Mouse (Mus musculus): ENCODE data around the gene Doc2a. TPM values are rescaled to one million over a fixed set of nuclear protein-coding genes. Genes with fewer than 3 reads are reported as not detected.

Gene Doc2a
- not detected in 2 replicates for polyA plus RNA-seq (2015; fragmentation: Nextera tagmentation; extraction: Ambion mirVana)

- Histone ChIP-seq H3K4me3 (ENCODE audit: low read depth, low read length) (peak within 1 kb of the TSS; percentile 52), H3K36me3 (ENCODE audit: control insufficient read depth, insufficient read depth) (no peaks in the 10 kb centered on the region), H3K27me3 (ENCODE audit: control insufficient read depth, insufficient read depth, low read depth, low read length) (peaks cover 43% of the 10 kb centered on the region), H3K27ac (ENCODE audit: low read length) (no peak within 1 kb of the TSS), H3K9ac (ENCODE audit: low read depth, low read length) (peak within 1 kb of the TSS; percentile 7; the same call in 1 of the 2 replicates), H3K4me1 (ENCODE audit: control insufficient read depth, low read depth, low read length) (no peaks in the 10 kb centered on the region; the same call in 1 of the 2 replicates), H3K9me3 (replicated peaks; ENCODE audit: control insufficient read depth, low read length) (no peaks in the 10 kb centered on the region), H3K4me2 (ENCODE audit: low read depth, low read length) (peak within 1 kb of the TSS; percentile 68)
- WGBS (ENCODE audit: insufficient replicate concordance) = 28% methylated on average over 4 of the region's 4 CpGs
- no peak for ATAC-seq (ENCODE audit: low read depth)
Observed at GRCm38 (mm10) chr7:126847116-126847420, at the start of gene Doc2a. TSS of gene Doc2a (plus strand) at chr7:126847416.

GRCm38 (mm10) chr7:126798127-126799049 lies 48.8 kb upstream of the Doc2a start:
- WGBS (ENCODE audit: insufficient replicate concordance) = under 1% methylated on average over 40 of the region's 40 CpGs
- Histone ChIP-seq H3K36me3 (ENCODE audit: control insufficient read depth, insufficient read depth) (peaks cover 6% of the 10 kb centered on the region), H3K4me2 (ENCODE audit: low read depth, low read length) (peak overlapping the region; percentile 97), H3K27ac (ENCODE audit: low read length) (peak overlapping the region; percentile 88), H3K4me3 (ENCODE audit: low read depth, low read length) (peak overlapping the region; percentile 81), H3K27me3 (ENCODE audit: control insufficient read depth, insufficient read depth, low read depth, low read length) (no peaks in the 10 kb centered on the region), H3K9me3 (replicated peaks; ENCODE audit: control insufficient read depth, low read length) (no peaks in the 10 kb centered on the region), H3K4me1 (ENCODE audit: control insufficient read depth, low read depth, low read length) (peaks cover 38% of the 10 kb centered on the region), H3K9ac (ENCODE audit: low read depth, low read length) (peak overlapping the region; percentile 79)
- ATAC-seq (ENCODE audit: low read depth) = peak; percentile 28

- Histone ChIP-seq H3K9me3 (replicated peaks; ENCODE audit: control insufficient read depth, low read length) (no peaks in the 10 kb centered on the region), H3K4me2 (ENCODE audit: low read depth, low read length) (peak overlapping the region; percentile 97), H3K4me3 (ENCODE audit: low read depth, low read length) (peak overlapping the region; percentile 81), H3K4me1 (ENCODE audit: control insufficient read depth, low read depth, low read length) (peaks cover 38% of the 10 kb centered on the region), H3K27ac (ENCODE audit: low read length) (peak overlapping the region; percentile 91), H3K27me3 (ENCODE audit: control insufficient read depth, insufficient read depth, low read depth, low read length) (no peaks in the 10 kb centered on the region), H3K9ac (ENCODE audit: low read depth, low read length) (peak overlapping the region; percentile 79), H3K36me3 (ENCODE audit: control insufficient read depth, insufficient read depth) (peaks cover 6% of the 10 kb centered on the region)
- 1% methylated on average over 33 of the region's 36 CpGs for WGBS (ENCODE audit: insufficient replicate concordance)
- ATAC-seq (ENCODE audit: low read depth) = peak; percentile 94
Observed at GRCm38 (mm10) chr7:126799050-126799467, 48.2 kb upstream of the Doc2a start.

GRCm38 (mm10) chr7:126799468-126800268 lies 47.5 kb upstream of the Doc2a start:
- H3K27ac ChIP-seq (ENCODE audit: low read length) = peak overlapping the region; percentile 91
- peak overlapping the region; percentile 97 for H3K4me2 ChIP-seq (ENCODE audit: low read depth, low read length)
- 3% methylated on average over 38 of the region's 38 CpGs for WGBS (ENCODE audit: insufficient replicate concordance)
- no peaks in the 10 kb centered on the region for H3K9me3 ChIP-seq (replicated peaks; ENCODE audit: control insufficient read depth, low read length)
- H3K36me3 ChIP-seq (ENCODE audit: control insufficient read depth, insufficient read depth) = peaks cover 6% of the 10 kb centered on the region
- peak overlapping the region; percentile 73 for H3K9ac ChIP-seq (ENCODE audit: low read depth, low read length)
- H3K27me3 ChIP-seq (ENCODE audit: control insufficient read depth, insufficient read depth, low read depth, low read length) = no peaks in the 10 kb centered on the region
- H3K4me1 ChIP-seq (ENCODE audit: control insufficient read depth, low read depth, low read length) = peaks cover 38% of the 10 kb centered on the region
- peak overlapping the region; percentile 81 for H3K4me3 ChIP-seq (ENCODE audit: low read depth, low read length)
- ATAC-seq (ENCODE audit: low read depth) = peak; percentile 67

GRCm38 (mm10) chr7:126800269-126801056 lies 46.8 kb upstream of the Doc2a start:
- peaks cover 38% of the 10 kb centered on the region for H3K4me1 ChIP-seq (ENCODE audit: control insufficient read depth, low read depth, low read length)
- peak overlapping the region; percentile 97 for H3K4me2 ChIP-seq (ENCODE audit: low read depth, low read length)
- 55% methylated on average over 5 of the region's 5 CpGs for WGBS (ENCODE audit: insufficient replicate concordance)
- no peaks in the 10 kb centered on the region for H3K27me3 ChIP-seq (ENCODE audit: control insufficient read depth, insufficient read depth, low read depth, low read length)
- ATAC-seq (ENCODE audit: low read depth) = no peak
- H3K4me3 ChIP-seq (ENCODE audit: low read depth, low read length) = peak overlapping the region; percentile 81
- H3K9me3 ChIP-seq (replicated peaks; ENCODE audit: control insufficient read depth, low read length) = no peaks in the 10 kb centered on the region
- H3K36me3 ChIP-seq (ENCODE audit: control insufficient read depth, insufficient read depth) = peaks cover 6% of the 10 kb centered on the region
- peak overlapping the region; percentile 73 for H3K9ac ChIP-seq (ENCODE audit: low read depth, low read length)
- peak overlapping the region; percentile 91 for H3K27ac ChIP-seq (ENCODE audit: low read length)

- peaks cover 38% of the 10 kb centered on the region for H3K4me1 ChIP-seq (ENCODE audit: control insufficient read depth, low read depth, low read length)
Observed at GRCm38 (mm10) chr7:126801057-126801422, 46.2 kb upstream of the Doc2a start.

GRCm38 (mm10) chr7:126802134-126802889 lies 44.9 kb upstream of the Doc2a start:
- H3K4me2 ChIP-seq (ENCODE audit: low read depth, low read length) = no peak overlapping the region
- H3K27ac ChIP-seq (ENCODE audit: low read length) = no peak overlapping the region
- no peaks in the 10 kb centered on the region for H3K9me3 ChIP-seq (replicated peaks; ENCODE audit: control insufficient read depth, low read length)
- peaks cover 28% of the 10 kb centered on the region for H3K4me1 ChIP-seq (ENCODE audit: control insufficient read depth, low read depth, low read length)
- H3K4me3 ChIP-seq (ENCODE audit: low read depth, low read length) = no peak overlapping the region
- 63% methylated on average over 11 of the region's 11 CpGs for WGBS (ENCODE audit: insufficient replicate concordance)
- H3K27me3 ChIP-seq (ENCODE audit: control insufficient read depth, insufficient read depth, low read depth, low read length) = no peaks in the 10 kb centered on the region
- ATAC-seq (ENCODE audit: low read depth) = no peak
- no peaks in the 10 kb centered on the region for H3K36me3 ChIP-seq (ENCODE audit: control insufficient read depth, insufficient read depth)
- H3K9ac ChIP-seq (ENCODE audit: low read depth, low read length) = no peak overlapping the region; the same call in 1 of the 2 replicates

More at GRCm38 (mm10) chr7:126801057-126801422, 46.2 kb upstream of the Doc2a start:
- Histone ChIP-seq H3K36me3 (ENCODE audit: control insufficient read depth, insufficient read depth) (peaks cover 2% of the 10 kb centered on the region; the same call in 1 of the 2 replicates), H3K4me2 (ENCODE audit: low read depth, low read length) (no peak overlapping the region), H3K9ac (ENCODE audit: low read depth, low read length) (no peak overlapping the region), H3K9me3 (replicated peaks; ENCODE audit: control insufficient read depth, low read length) (no peaks in the 10 kb centered on the region), H3K4me3 (ENCODE audit: low read depth, low read length) (no peak overlapping the region), H3K27ac (ENCODE audit: low read length) (no peak overlapping the region), H3K27me3 (ENCODE audit: control insufficient read depth, insufficient read depth, low read depth, low read length) (no peaks in the 10 kb centered on the region)
- 88% methylated on average over 16 of the region's 16 CpGs for WGBS (ENCODE audit: insufficient replicate concordance)
- no peak for ATAC-seq (ENCODE audit: low read depth)

GRCm38 (mm10) chr7:126803181-126803580 lies 44.0 kb upstream of the Doc2a start:
- 42% methylated on average over 6 of the region's 6 CpGs for WGBS (ENCODE audit: insufficient replicate concordance)

More at GRCm38 (mm10) chr7:126803181-126803580, 44.0 kb upstream of the Doc2a start:
- Histone ChIP-seq H3K27ac (ENCODE audit: low read length) (no peak overlapping the region), H3K36me3 (ENCODE audit: control insufficient read depth, insufficient read depth) (no peaks in the 10 kb centered on the region), H3K4me3 (ENCODE audit: low read depth, low read length) (no peak overlapping the region), H3K27me3 (ENCODE audit: control insufficient read depth, insufficient read depth, low read depth, low read length) (no peaks in the 10 kb centered on the region), H3K9me3 (replicated peaks; ENCODE audit: control insufficient read depth, low read length) (no peaks in the 10 kb centered on the region), H3K9ac (ENCODE audit: low read depth, low read length) (no peak overlapping the region), H3K4me1 (ENCODE audit: control insufficient read depth, low read depth, low read length) (peaks cover 25% of the 10 kb centered on the region), H3K4me2 (ENCODE audit: low read depth, low read length) (no peak overlapping the region)
- ATAC-seq (ENCODE audit: low read depth) = no peak

Measured in liver, embryonic 16.5 days (tissue).